Mouse (Mus musculus): ENCODE measurements around the gene Smad5. TPM values are rescaled to one million over a fixed set of nuclear protein-coding genes. Genes with fewer than 3 reads are reported as not detected.
A peak's percentile ranks its signal among the peaks of the same experiment; 100 is the strongest.

The Smad5 gene
- total RNA-seq (2021), result 10 to 100 TPM; 21.5 to 24.5 TPM
- long read RNA-seq, experiment 1, full-length matches to known transcripts, result 2 of 10 reads
- long read RNA-seq, experiment 1, partial matches to known transcripts, result 8 of 10 reads
- long read RNA-seq, experiment 1, other reads (novel, unspliced or antisense), result 0 of 10 reads
- long read RNA-seq, experiment 2, full-length matches to known transcripts, result 2 of 4 reads
- long read RNA-seq, experiment 2, partial matches to known transcripts, result 0 of 4 reads
- long read RNA-seq, experiment 2, other reads (novel, unspliced or antisense), result 2 of 4 reads

- DNase-seq, result peak; percentile 92
- intact Hi-C loops (cut with DNase I; ENCODE audit: low total_unique reads), result no loop called here
Observed at GRCm38 (mm10) chr13:56702469-56703221, at the start of gene Smad5. Smad5 (plus strand) TSS chr13:56703010.

GRCm38 (mm10) chr13:56654176-56654575 is 48.6 kb upstream of the Smad5 start:
- intact Hi-C loops (cut with DNase I; ENCODE audit: low total_unique reads), result loop anchor here (10.0 kb wide), 1 partner anchor 81 kb away; no protein-coding TSS in a partner anchor
- no peak for DNase-seq

- intact Hi-C loops (cut with DNase I; ENCODE audit: low total_unique reads), result loop anchor here (5.0 to 10.0 kb wide), 2 partner anchors 77 to 86 kb away; no protein-coding TSS in a partner anchor
- peak; percentile 80 for DNase-seq
Observed at GRCm38 (mm10) chr13:56657946-56658512, 44.8 kb upstream of the Smad5 start.

DNA sequence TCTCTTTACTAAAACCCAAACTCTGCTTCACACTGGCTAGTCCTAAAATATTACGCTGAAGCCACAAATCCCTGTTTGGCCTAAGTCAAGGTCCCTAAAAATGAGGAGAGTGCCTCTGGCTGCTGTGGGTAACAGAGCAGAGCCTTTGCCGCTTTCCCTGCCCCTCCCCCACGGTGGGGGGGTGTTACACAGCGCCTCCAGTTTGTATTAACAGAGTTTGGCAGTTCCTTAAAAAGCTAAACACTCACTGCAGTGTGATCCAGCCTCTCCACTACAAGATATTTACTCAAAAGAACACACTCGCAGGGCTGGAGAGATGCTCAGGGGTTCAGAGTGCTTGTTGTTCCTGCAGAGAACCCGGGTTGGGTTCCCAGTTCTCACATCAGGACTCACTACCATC is 43.9 kb upstream of the Smad5 start:
- intact Hi-C loops (cut with DNase I; ENCODE audit: low total_unique reads), result loop anchor here (5.0 to 10.0 kb wide), 2 partner anchors 76 to 87 kb away; no protein-coding TSS in a partner anchor
- DNase-seq, result no peak

- DNase-seq, result no peak
Observed at GRCm38 (mm10) chr13:56661914-56662621, 40.7 kb upstream of the Smad5 start.

DNA sequence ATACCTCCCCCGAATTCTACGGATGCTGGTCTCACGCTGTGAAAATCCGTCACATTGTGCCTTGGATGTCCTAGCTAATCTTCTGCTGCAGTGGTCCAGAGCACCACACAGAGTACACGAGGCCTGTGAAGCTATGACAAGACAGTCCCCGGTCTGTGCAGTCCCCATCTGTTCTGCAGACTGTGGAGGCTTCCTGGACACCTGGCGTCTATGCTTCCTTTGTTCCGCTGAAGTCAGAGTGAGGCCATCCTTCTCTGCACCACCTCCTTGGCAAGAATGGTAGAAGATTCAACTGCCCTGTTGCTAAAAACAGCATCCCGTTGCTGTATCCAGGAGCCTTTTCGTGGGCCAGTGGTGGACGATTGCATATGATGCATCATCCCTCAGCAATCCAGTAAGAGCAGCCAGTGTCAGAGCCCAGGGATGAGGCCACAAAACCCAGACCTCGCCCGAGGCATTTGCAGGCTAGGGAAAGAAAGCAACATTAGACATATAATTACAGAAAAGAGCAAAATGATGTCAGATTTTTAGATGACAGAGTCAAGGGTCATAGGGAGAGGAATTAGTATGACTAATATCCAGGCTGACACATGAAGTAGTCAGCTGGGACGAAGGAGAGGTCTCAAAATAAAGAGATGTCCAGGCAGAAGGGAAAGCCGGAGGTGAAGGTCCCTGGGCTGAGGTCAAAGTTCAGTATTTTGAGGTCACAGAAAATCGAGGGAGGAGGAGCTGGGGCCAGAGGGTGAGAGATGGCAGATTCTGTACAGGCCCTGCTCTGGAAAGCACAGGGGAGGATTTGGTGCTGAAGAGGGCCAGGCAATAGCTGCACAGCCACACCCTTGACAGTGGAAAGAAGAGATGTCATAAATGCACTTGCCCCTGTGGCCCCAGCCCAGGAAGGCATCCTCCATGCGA is 38.3 kb upstream of the Smad5 start:
- peak; percentile 26 for DNase-seq

More at GRCm38 (mm10) chr13:56661914-56662621, 40.7 kb upstream of the Smad5 start:
- intact Hi-C loops (cut with DNase I; ENCODE audit: low total_unique reads), result no loop called here

GRCm38 (mm10) chr13:56671206-56671605 is 31.6 kb upstream of the Smad5 start:
- DNase-seq, result peak; percentile 46
- intact Hi-C loops (cut with DNase I; ENCODE audit: low total_unique reads), result loop anchor here (10.0 kb wide), 1 partner anchor 1214 kb away; no protein-coding TSS in a partner anchor

More for the DNA sequence above, 38.3 kb upstream of the Smad5 start:
- intact Hi-C loops (cut with DNase I; ENCODE audit: low total_unique reads), result no loop called here

DNA sequence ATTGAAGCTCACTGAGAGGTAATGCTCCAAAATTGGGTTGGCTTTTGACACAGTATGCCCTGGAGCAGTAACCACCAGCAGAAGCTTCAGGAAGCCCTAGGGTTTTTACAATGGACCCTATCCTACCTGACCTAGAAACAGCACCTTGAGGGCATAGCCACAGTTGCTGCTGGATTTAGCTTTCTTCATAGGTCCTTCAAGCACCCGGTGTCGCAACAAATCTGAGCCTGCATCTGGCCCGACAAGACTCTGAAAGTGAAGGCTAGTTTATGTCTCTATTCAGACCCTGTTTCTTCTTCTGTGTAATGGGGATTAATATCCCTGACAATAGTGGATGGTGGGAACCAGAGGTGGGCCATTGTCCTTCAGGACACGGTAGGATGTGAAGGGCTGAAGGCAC is 25.1 kb upstream of the Smad5 start:
- DNase-seq, result no peak
- intact Hi-C loops (cut with DNase I; ENCODE audit: low total_unique reads), result loop anchor here (10.0 kb wide), 1 partner anchor 1207 kb away; no protein-coding TSS in a partner anchor

DNA sequence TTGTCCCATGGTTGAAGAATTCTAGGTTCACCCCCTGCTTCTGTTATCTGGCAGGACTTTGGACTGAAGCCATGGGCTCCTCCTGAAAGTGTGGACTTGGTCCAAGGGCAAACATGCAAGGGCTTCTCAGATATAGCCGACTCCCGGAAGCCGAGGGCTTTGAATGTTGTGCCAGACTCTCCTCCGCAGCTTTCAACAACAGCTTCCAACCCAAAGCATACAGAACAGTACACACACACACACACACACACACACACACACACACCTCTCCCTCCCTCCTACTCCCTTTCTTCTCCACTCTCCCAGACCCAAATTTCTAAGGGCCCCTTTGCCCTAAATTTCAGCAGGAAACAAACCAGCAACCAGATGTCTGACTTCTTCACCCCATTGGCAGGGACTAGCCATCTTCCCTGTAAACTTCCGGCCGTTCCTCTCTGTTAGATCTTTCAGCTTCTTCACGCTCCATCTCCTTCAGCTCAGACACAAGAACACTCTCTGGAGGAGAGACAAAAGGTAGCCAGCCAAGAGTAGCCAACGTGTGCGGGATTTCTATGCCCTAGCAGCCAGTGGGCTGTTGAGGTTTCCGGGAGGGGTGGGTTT is 24.5 kb upstream of the Smad5 start:
- no peak for DNase-seq
- intact Hi-C loops (cut with DNase I; ENCODE audit: low total_unique reads), result loop anchor here (10.0 kb wide), 1 partner anchor 1207 kb away; no protein-coding TSS in a partner anchor

GRCm38 (mm10) chr13:56678826-56679504 is 23.8 kb upstream of the Smad5 start:
- peak; percentile 31 for DNase-seq
- intact Hi-C loops (cut with DNase I; ENCODE audit: low total_unique reads), result loop anchor here (10.0 kb wide), 1 partner anchor 1206 kb away; no protein-coding TSS in a partner anchor

DNA sequence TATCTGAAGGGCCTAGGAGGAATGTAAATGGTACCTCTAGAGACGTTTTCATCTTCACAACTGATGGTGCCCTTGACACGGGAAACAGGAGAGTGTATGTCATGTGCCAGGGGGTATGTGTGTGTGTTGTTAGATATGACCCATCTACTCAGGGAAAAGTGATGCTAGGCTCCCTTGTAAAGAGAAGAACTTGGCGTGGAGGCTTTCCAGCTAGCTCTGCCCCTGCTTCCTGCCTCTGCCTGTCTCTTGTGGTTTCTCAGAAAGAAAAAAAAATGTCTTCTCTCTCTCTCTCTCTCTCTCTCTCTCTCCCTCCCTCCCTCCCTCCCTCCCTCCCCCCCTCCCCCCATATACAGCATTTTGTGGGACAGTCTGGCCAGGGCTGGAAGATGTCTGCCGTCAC is 20.9 kb upstream of the Smad5 start:
- no peak for DNase-seq
- intact Hi-C loops (cut with DNase I; ENCODE audit: low total_unique reads), result no loop called here

- intact Hi-C loops (cut with DNase I; ENCODE audit: low total_unique reads), result no loop called here
- DNase-seq, result peak; percentile 52
Observed at GRCm38 (mm10) chr13:56682326-56682725, 20.5 kb upstream of the Smad5 start.

DNA sequence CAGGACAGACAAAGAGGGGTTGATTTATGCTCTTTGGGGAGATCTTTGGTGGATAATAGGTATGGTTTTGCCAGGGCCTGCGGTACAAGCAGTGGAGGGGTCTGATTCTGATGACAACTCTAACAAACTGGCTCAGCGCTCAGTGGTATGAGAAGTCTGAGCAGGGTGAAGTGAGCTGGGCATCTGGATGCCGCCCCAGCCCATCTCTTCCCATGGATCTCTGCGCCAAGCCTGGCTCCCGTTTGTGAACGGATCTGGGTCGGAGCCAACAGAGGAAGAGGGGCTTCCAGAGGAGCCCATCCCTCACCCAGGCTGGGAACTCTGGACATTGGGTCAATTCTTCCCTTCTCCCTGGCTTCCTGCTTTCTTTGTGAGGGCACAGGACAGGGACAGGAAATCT is 19.5 kb upstream of the Smad5 start:
- intact Hi-C loops (cut with DNase I; ENCODE audit: low total_unique reads), result no loop called here
- DNase-seq, result no peak

DNA sequence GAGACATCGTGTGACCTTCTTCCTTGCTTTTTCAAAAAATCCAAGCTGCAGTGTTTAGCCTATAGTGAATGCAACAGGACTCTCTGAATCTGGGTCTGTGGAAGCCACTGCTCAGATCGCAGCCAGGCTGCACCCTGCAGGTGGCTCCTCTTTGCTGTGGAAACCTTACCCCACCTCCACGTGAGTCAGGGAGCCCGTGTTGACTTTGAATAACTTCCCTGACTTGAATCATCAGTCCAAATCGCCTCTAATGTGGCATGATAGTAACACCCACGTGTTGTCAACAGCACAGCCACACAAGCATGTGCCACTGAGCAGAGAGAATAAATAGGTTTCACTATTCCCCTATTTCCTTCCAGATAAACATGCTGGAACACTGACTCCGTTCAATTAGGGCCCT is 10.8 kb upstream of the Smad5 start:
- no peak for DNase-seq
- intact Hi-C loops (cut with DNase I; ENCODE audit: low total_unique reads), result no loop called here

DNA sequence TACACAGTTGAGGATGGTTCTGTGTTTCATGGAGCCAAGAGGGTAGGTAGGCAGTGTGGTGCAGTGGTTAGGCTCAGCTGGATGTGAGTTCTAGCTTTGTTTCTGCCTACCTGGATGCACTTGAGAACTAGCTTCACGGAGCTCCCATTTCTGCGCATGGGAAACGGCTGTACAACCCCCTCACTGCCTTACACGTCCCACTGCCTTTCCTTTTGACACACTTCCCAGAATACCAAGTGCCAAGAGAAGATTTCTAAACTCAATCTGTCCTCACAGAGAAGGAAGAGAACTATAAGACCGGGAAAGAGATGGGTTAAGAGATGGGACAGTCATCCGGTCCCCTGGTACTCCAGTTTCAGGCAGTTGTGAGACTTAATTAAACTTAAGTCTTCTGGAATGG is 10.2 kb upstream of the Smad5 start:
- intact Hi-C loops (cut with DNase I; ENCODE audit: low total_unique reads), result no loop called here
- no peak for DNase-seq

DNA sequence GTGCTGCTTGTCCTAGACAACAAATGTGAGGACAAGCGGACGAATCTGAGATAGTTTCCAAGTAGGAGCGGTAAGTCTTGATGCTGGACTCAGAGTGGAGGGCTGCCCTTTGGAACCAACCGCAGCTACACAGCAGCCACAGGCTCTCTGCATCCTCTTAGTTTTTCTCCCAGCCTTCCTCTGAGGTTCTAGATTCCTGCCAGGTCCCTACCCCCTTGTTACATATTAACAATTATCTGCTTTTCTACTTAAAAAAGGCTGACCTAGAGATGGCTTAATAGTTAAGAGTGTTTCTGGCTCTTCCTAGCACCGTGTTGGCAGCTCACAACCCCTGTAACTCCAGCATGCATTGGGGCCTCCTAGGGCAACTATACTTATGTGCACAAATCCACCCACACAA is 7.1 kb upstream of the Smad5 start:
- intact Hi-C loops (cut with DNase I; ENCODE audit: low total_unique reads), result no loop called here
- no peak for DNase-seq

DNA sequence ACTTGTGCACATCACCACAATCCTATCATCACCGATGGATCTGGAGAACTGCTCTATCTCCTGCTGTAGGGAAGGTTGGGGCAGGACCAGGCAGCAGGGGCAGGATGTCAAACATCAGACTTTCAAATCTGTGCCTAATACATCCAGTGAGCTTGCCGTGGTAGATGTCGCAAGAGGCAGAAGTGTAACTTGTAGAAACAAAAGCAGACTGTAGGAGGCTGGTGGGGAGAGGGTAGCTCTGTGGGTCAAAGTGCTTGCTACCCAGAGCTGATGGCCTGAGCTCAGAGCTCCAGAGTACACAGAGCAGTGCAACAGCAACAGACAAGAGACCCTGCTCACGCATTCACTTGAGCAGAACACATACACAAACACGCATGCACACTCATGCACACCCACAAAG is 6.1 kb upstream of the Smad5 start:
- intact Hi-C loops (cut with DNase I; ENCODE audit: low total_unique reads), result no loop called here
- DNase-seq, result no peak

- no peak for DNase-seq
- intact Hi-C loops (cut with DNase I; ENCODE audit: low total_unique reads), result no loop called here
Observed at GRCm38 (mm10) chr13:56697171-56697570, 5.6 kb upstream of the Smad5 start.

Data from gastrocnemius, postnatal 14 days (tissue).